Mouse (Mus musculus) hindbrain, embryonic 14.5 days (tissue): ENCODE measurements around the gene Spon1. TPM values are rescaled to one million over a fixed set of nuclear protein-coding genes. Genes with fewer than 3 reads are reported as not detected.

Experiments used
- ATAC-seq: fragments of 200-750 bp; cut with Nextera tagmentation; 2 replicates; pipeline ENCODE4 v1.8.0; 2017; ENCODE audit warnings: moderate number of reproducible peaks, mild to moderate bottlenecking, moderate TSS enrichment, moderate library complexity; ENCODE audit not compliant: low FRiP score
- DNase-seq: peaks from one replicate; pipeline ENCODE4 v3.0.0-alpha.2; 2015; ENCODE audit warnings: low spot score
- H3K27ac ChIP-seq: fragments of 300-500 bp; sonication (generic); 2 replicates; pipeline ENCODE4 v1.5.1; 2014; ENCODE audit warnings: mild to moderate bottlenecking, moderate library complexity
- H3K27me3 ChIP-seq: fragments of 300-500 bp; sonication (generic); 2 replicates; pipeline ENCODE4 v1.6.1; 2014; ENCODE audit warnings: mild to moderate bottlenecking, low read length, mixed read lengths; ENCODE audit not compliant: control insufficient read depth, insufficient read depth
- H3K36me3 ChIP-seq: fragments of 300-500 bp; sonication (generic); replicated peaks from 2 replicates; pipeline ENCODE4 v1.6.1; 2014; ENCODE audit not compliant: control insufficient read depth, insufficient read depth
- H3K4me1 ChIP-seq: fragments of 300-500 bp; sonication (generic); replicated peaks from 2 replicates; pipeline ENCODE4 v1.6.1; 2014; ENCODE audit warnings: antibody characterized with exemption, low read length, mixed read lengths; ENCODE audit not compliant: control insufficient read depth, insufficient read depth
- H3K4me2 ChIP-seq: fragments of 300-500 bp; sonication (generic); replicated peaks from 2 replicates; pipeline ENCODE4 v1.6.1; 2014; ENCODE audit warnings: mild to moderate bottlenecking, moderate library complexity
- H3K4me3 ChIP-seq: fragments of 300-500 bp; sonication (generic); replicated peaks from 2 replicates; pipeline ENCODE4 v1.5.1; 2014; ENCODE audit warnings: mild to moderate bottlenecking, low read length
- H3K9ac ChIP-seq: fragments of 300-500 bp; sonication (generic); 2 replicates; pipeline ENCODE4 v1.6.1; 2014
- H3K9me3 ChIP-seq: fragments of 300-500 bp; sonication (generic); 2 replicates; pipeline ENCODE4 v1.6.1; 2016; ENCODE audit warnings: low read length; ENCODE audit not compliant: control insufficient read depth
- WGBS: fragments of 180-500 bp; shearing (Covaris S2); extraction: QIAGEN DNeasy Blood & Tissue Kit; methylation state at CpG from one replicate; pipeline ENCODE4 v1.1.7; 2014; 5-methylcytosine and 5-hydroxymethylcytosine counted together
- polyA plus RNA-seq: library from polyadenylated mRNA; unstranded; fragments of >200 nt; fragmentation: Nextera tagmentation; extraction: Ambion mirVana; gene quantifications from 2 replicates; pipeline ENCODE4 v1.2.1, GENCODE M21; 2014

Spon1 gene
- polyA plus RNA-seq, 1 experiment from 2014 or later = 90.5 TPM

- no peaks in the 10 kb centered on the region for H3K27me3 ChIP-seq
- ATAC-seq (peak; percentile 57; the same call in 1 of the 2 replicates), DNase-seq (peak; percentile 34)
- no peaks in the 10 kb centered on the region for H3K4me1 ChIP-seq
- H3K36me3 ChIP-seq = no peaks in the 10 kb centered on the region
- no peak overlapping the region for H3K27ac ChIP-seq
- WGBS = 84% methylated on average over 6 of the region's 6 CpGs
- H3K9me3 ChIP-seq = no peaks in the 10 kb centered on the region
- no peak overlapping the region for H3K4me3 ChIP-seq
- no peak overlapping the region for H3K4me2 ChIP-seq
- no peak overlapping the region for H3K9ac ChIP-seq
Observed at GRCm38 (mm10) chr7:113798605-113799255, 32.9 kb downstream of the Spon1 start.

- Histone ChIP-seq H3K27me3 (no peaks in the 10 kb centered on the region), H3K27ac (no peak overlapping the region), H3K9me3 (no peaks in the 10 kb centered on the region), H3K36me3 (no peaks in the 10 kb centered on the region), H3K4me2 (no peak overlapping the region), H3K4me1 (no peaks in the 10 kb centered on the region), H3K4me3 (no peak overlapping the region), H3K9ac (no peak overlapping the region)
- ATAC-seq (no peak), DNase-seq (no peak)
- 81% methylated on average over 1 of the region's 1 CpGs for WGBS
Observed at GRCm38 (mm10) chr7:113809781-113810180, 44.0 kb downstream of the Spon1 start.

DNA sequence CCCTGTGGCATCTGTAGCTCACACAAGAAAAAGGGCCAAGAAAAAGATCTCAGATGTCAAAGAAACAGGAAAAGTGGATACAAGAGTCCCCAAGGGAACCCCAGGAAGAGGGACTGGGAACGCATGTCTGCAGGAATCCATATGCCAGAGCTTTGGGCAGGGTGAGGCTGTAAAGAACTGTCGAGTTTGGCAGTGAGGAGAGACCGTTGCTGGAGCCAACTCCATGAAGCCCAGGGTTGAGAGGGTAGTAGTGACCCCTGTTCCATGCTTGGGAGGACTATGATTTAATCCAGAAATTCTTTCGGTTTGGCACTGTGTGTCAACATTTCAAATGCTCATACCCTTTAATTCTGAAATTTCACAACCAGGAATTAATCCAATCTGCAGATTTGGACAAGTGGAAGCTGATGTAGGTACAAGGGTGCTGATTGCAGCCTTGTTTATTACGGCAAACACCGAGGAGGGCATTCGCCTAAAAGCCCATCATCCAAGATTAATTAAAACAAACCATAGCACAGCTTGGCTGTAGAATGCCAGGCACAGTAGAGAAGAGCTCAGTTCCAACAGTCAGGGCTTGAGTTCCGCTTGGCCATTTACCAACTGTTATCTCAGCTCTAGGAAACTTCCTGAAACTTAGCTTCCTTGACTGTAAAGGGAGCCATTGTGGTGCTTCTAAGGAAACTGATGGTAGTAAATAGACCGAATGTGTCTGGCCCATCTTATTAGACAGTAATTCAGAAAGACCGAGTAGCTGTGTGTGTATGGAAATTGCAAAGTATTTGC, 45.8 kb downstream of the Spon1 start:
- H3K9ac ChIP-seq = no peak overlapping the region
- WGBS = 80% methylated on average over 10 of the region's 10 CpGs
- no peaks in the 10 kb centered on the region for H3K9me3 ChIP-seq
- ATAC-seq (no peak), DNase-seq (no peak)
- H3K36me3 ChIP-seq = no peaks in the 10 kb centered on the region
- H3K27me3 ChIP-seq = peaks cover 1% of the 10 kb centered on the region; the same call in 1 of the 2 replicates
- no peaks in the 10 kb centered on the region for H3K4me1 ChIP-seq
- no peak overlapping the region for H3K4me3 ChIP-seq
- no peak overlapping the region for H3K27ac ChIP-seq
- H3K4me2 ChIP-seq = no peak overlapping the region

GRCm38 (mm10) chr7:113814101-113814779, 48.4 kb downstream of the Spon1 start:
- Histone ChIP-seq H3K9me3 (no peaks in the 10 kb centered on the region), H3K4me1 (0 out of 2 replicates have a peak, but pooled peaks cover 5% of the 10 kb centered on the region), H3K27ac (no peak overlapping the region), H3K27me3 (peaks cover 6% of the 10 kb centered on the region), H3K36me3 (no peaks in the 10 kb centered on the region), H3K9ac (no peak overlapping the region), H3K4me2 (no peak overlapping the region), H3K4me3 (no peak overlapping the region)
- DNase-seq (no peak), ATAC-seq (peak; percentile 8; the same call in 1 of the 2 replicates)
- 20% methylated on average over 10 of the region's 10 CpGs for whole genome bisulfite sequencing

DNA sequence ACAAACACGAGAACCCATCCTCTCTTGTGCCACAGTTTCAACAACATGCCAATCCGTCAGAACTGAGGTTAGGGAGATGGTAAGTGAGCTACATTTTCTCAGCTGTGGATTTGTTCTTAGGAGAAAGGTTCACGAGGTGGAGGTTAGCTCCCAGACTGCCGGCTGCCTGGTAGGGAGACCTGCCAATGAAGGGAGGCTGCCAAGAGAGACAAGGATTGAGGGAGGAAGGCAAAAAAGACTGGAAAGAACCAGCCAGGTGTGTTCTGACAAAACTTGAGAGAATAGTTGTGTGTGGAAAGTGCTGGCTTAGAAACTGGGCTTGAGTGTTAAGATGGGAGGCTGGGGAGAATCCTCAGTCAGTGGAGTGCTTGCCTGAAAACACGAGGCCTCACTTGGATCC, 49.9 kb downstream of the Spon1 start:
- Histone ChIP-seq H3K4me1 (0 out of 2 replicates have a peak, but pooled peaks cover 5% of the 10 kb centered on the region), H3K4me2 (no peak overlapping the region), H3K27ac (no peak overlapping the region), H3K9ac (no peak overlapping the region), H3K9me3 (no peaks in the 10 kb centered on the region), H3K27me3 (peaks cover 7% of the 10 kb centered on the region), H3K4me3 (no peak overlapping the region), H3K36me3 (no peaks in the 10 kb centered on the region)
- DNase-seq = no peak
- WGBS = 78% methylated on average over 5 of the region's 5 CpGs
- ATAC-seq = no peak

DNA sequence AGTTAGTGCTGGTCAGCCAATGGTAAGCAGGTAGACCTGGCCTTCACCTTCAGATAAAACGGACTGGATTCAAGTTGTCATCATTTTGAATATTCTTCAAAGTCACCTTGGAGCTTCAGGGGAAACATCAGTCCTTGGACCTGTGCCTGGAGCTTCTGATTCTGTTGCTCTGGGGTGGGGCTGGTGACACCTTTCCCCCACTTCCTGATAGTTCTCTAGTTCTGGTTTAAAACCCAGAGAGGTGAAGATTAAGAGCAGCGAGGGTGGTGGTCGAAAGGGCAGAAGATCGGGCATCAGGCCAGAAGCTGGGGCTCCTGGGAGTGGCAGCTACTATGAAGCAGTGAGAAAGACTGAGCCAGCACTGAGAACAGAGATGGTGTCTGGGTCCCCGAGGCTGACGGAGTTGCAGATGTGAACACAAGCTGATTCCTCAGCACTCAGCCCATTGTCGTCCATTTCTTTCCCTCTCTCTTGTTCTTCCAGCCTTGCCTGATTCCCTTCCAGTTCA, 51.1 kb downstream of the Spon1 start:
- Histone ChIP-seq H3K9me3 (no peaks in the 10 kb centered on the region), H3K27me3 (peaks cover 10% of the 10 kb centered on the region), H3K4me3 (no peak overlapping the region), H3K36me3 (no peaks in the 10 kb centered on the region), H3K4me2 (no peak overlapping the region), H3K4me1 (0 out of 2 replicates have a peak, but pooled peaks cover 5% of the 10 kb centered on the region), H3K27ac (no peak overlapping the region), H3K9ac (no peak overlapping the region)
- ATAC-seq (no peak), DNase-seq (no peak)
- 61% methylated on average over 7 of the region's 7 CpGs for WGBS

- DNase-seq = no peak
- Histone ChIP-seq H3K9ac (no peak overlapping the region), H3K36me3 (no peaks in the 10 kb centered on the region), H3K27me3 (peaks cover 10% of the 10 kb centered on the region), H3K9me3 (no peaks in the 10 kb centered on the region), H3K4me3 (no peak overlapping the region), H3K4me1 (0 out of 2 replicates have a peak, but pooled peaks cover 5% of the 10 kb centered on the region), H3K27ac (no peak overlapping the region), H3K4me2 (no peak overlapping the region)
- no peak for ATAC-seq
- 60% methylated on average over 6 of the region's 6 CpGs for WGBS
Observed at GRCm38 (mm10) chr7:113818116-113818515, 52.3 kb downstream of the Spon1 start.

GRCm38 (mm10) chr7:113820213-113820612, 54.4 kb downstream of the Spon1 start:
- Histone ChIP-seq H3K4me2 (no peak overlapping the region), H3K4me1 (0 out of 2 replicates have a peak, but pooled peaks cover 5% of the 10 kb centered on the region), H3K9ac (no peak overlapping the region), H3K27ac (no peak overlapping the region), H3K9me3 (no peaks in the 10 kb centered on the region), H3K4me3 (no peak overlapping the region), H3K27me3 (peaks cover 10% of the 10 kb centered on the region), H3K36me3 (no peaks in the 10 kb centered on the region)
- ATAC-seq = no peak
- no peak for DNase-seq
- WGBS = 60% methylated on average over 2 of the region's 2 CpGs

- Histone ChIP-seq H3K9me3 (no peaks in the 10 kb centered on the region), H3K27ac (no peak overlapping the region), H3K36me3 (no peaks in the 10 kb centered on the region), H3K27me3 (peaks cover 4% of the 10 kb centered on the region; the same call in 1 of the 2 replicates), H3K4me1 (peaks cover 17% of the 10 kb centered on the region; the same call in 1 of the 2 replicates), H3K4me3 (no peak overlapping the region), H3K9ac (no peak overlapping the region), H3K4me2 (no peak overlapping the region)
- DNase-seq = no peak
- WGBS = 61% methylated on average over 3 of the region's 3 CpGs
- ATAC-seq = no peak
Observed at GRCm38 (mm10) chr7:113823026-113823425, 57.2 kb downstream of the Spon1 start.
